Mouse (Mus musculus) kidney, adult 11 months (tissue): ENCODE results near the gene Gm44579.
A peak's percentile ranks its signal among the peaks of the same experiment; 100 is the strongest.

Source experiments
- DNase-seq: peaks from one replicate; pipeline ENCODE4 v3.0.0; 2022

Gm44579 gene

DNA sequence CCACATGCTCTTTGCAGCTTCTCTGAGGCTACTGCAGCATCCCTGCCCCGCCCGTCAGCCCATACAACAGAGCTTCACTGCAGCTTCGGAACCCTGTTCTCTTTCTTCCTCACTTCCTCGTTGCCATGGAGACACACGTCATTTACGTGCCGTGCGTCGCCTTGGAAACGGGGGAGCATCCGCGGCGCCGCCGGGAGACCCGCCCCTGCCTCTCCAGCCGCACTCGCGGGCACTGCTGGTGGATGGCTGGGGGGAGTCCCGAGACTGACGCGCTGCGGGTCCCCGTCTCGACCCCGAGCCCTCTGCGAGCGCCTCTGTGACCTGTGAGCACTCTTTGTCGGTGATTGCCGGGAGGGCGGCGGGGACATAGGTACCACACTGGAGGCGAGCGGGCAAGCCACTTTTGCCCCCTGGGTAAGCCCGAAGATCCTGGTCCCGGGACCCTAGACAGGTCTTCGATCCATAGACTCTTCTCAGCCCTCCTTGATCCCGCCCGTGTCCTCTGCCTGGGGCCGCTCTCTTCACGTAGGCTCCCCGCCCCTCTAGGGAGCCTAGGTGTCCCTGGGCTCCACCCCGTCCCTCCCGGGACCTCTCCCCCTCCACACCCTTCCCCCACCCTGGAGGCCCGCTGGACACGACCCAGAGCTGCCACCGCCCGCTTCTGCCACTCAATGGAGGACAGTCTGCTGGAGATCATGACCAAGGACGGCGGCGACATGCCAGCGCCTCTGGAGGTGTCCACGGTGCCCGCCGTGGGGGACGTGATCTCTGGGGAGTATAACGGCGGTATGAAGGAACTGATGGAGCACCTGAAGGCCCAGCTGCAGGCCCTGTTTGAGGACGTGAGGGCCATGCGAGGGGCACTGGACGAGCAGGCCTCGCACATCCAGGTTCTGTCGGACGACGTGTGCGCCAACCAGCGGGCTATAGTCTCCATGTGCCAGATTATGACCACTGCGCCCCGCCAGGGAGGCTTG lies 52.8 kb downstream of the Gm44579 start:
- peak; percentile 38 for DNase-seq

DNA sequence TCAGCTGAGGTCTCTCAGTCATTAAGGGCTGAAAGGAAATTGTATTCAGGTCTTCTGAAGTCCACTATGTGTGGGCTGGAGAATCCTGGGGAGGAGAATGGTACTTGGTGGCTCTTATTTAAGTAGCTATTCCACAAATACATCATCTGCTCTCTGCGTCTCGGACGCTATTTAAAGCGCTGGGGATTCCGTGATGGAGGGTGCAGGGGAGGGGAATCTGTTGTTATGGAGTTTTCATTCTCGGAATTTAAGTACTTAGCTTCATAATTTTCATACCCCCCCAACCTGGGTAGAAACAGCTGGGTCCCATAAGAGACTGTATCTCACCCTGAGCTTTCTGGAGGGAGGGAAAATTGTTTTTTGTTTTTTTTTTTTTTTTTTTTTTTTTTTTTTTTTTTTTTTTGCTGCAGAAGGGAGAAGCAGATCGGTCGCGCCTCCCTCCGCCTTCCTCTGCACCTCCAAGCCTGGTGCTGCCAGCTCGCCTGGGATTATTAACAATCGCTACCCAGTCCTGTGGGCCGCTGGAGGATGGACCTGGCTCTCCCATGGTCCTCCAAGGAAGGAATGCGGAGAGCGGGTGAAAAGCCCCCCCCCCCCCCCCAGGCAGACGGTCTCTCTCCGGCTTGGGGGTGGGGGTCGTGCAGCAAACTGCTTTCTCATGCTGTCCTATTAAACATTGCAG lies 53.7 kb downstream of the Gm44579 start, which contains the start of gene Ccdc184:
TSS of gene Ccdc184 (plus strand) at position 196 of the 682 bp plus-strand sequence.
- DNase-seq = no peak

DNA sequence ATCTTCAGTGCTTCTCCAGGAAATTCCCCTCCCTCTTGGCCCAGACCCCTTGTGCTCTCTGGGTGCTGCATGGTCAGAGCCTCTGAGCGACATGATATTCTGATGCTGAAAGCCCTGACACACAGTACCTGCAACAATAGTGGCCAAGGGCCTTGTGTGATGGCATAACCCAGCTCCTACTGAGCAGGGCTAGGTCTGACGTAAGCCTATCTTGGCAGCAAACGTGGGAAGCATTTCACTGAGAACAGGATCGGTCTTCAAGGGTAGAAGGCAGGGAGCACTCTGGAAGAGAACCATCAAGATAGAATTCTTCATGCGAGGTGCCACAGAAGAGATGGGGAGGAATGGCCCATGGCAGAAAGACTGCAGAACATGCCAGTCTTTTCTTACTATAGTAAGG lies 55.3 kb downstream of the Gm44579 start, which contains the start of gene Asb8:
TSS of gene Asb8 (minus strand) at position 101 of the 400 bp plus-strand sequence.
- DNase-seq = no peak

DNA sequence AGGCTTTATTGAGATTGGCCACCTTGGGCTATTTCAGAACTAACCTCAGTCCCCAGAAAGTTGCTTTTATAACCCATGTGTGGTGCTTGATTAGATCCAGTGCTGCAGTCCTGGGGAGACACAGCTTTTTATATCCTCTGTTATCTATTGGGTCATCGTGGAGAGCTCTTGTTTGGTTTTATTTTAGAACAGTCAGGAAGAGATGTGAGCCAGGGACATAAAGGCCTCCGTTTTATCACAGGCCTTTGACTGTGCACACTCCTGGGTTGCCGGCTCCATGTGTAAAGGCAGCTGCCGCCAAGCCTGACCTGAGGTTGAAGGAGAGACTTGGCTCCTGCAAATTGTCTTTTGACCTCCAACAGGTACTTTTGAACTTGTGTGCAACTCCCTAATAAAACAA lies 58.2 kb downstream of the Gm44579 start:
- no peak for DNase-seq

DNA sequence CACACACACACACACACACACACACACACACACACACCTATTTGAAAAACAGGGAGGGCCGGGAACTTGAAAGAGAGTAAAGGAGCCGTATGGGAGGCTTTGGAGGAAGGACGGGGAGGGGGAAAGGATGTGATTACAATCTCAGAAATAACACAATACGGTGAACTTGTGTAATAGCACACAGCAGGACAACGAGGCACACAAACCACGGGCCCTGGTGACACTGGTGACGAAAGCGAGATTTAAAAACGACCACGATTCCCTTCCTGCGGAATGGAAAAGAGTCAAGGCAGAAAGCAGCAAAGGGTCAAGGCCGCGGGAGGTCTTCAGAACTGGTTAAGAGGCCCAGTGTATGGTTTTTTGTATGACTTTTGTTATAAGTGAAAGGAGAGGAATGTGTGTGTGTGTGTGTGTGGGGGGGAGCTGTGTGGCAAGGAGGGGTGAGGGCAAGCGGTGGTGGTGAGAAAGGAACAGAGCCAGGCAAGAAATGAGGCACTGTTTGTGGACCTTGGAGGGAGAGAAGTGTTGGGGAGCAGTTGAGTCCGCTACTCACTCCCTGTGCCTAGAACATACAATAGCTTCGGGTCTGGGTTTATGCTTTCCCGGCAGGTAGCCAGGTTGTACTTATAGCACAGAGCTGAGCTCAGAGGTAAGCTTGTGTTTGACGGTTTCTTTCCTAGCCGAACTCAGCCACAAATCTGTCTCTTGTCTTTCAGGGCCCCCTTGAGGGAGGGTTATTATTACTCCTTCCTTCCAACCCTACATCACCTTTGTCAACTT lies 59.6 kb downstream of the Gm44579 start:
- DNase-seq = no peak

DNA sequence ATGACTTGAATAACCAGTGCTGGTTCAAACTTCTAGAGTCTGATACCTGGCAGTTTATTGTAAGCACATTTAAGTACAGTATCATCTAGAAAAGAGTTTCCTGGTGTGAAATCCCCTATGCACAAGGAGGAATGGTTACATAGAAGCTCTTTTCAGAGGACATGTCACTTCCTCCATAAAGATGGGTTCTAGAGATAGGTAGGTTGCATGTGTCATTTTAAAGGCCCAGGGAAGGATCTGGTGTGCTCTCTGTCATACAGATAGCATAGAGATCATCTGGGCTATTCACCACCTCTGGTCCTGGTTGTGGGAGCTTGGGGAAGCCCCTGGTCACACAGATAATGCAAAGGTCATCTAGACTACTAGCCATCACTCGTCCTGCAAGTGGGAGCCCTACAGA lies 63.5 kb downstream of the Gm44579 start:
- DNase-seq = no peak

DNA sequence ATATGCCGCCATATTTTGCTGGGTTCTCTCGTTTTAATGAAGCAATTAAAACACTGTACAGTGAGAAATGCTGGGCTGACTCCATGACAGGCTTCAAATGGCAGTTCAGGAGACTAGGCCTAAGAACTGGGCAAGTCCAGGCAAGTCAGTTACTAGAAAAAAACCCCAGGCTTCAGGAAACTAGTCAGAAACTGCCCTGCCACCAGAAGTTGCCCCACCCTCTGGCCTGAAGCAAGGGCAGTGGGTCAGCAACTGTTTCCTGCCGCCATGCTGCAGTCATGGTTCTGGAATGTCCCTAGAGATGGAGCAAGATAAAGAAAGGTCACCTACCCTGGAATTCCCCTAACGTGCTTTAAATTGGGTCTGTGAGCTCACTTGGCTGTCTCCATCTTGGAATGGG lies 64.8 kb downstream of the Gm44579 start:
- peak; percentile 15 for DNase-seq

DNA sequence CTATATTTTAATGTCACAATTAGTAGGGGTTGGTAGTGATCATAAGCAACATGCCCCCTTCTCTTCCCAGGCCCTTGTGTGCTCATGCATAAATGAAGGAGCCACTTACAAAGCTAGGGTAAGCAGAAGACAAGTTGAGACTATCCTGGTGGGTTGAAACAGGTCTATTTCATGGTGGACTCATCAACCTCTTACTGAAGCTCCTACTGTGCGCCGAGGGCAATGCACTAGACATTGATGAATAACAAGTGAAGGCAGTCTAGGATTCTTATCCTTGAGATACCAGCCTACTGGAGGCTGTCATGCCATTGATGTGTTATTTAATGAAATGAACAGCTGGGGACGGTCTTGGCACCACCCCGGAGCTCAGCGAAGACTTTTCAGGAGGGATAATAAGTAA lies 65.5 kb downstream of the Gm44579 start:
- DNase-seq = no peak

DNA sequence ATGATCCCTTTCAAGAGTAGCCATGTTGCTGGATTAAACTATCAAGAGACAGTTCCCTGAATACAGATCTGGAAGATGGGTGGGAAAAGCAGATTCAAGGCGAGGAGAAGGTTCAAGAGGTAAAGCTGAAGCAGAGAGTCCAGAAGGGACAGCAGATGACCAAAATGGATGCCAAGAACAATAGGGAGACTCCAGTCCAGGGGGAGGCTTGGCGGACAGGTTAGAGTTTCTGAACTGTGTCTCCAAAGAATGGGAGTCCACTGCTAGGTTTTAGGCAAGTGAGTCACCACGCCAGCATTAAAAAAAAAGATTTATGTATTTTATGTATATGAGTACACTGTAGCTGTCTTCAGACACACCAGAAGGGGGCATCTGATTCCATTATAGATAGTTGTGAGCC lies 66.1 kb downstream of the Gm44579 start:
- DNase-seq = no peak

DNA sequence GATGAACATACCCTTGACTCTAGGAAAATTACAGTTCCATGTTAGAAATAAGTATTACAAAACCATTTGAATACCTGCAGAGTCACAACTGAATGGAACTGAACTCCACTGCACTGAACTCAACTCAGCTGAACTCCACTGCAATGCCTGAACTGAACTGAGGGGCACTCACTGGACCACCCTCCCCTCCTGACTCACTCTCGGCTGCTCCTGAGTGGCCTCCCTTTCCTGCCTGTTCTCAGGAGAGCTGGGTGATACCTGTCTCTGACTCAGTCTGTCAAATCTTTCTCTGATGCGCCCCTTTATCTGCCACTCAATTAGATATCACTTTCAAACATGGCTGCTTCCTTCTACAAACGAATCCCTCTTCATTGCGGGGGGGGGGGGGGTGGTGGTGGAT lies 66.6 kb downstream of the Gm44579 start:
- no peak for DNase-seq

DNA sequence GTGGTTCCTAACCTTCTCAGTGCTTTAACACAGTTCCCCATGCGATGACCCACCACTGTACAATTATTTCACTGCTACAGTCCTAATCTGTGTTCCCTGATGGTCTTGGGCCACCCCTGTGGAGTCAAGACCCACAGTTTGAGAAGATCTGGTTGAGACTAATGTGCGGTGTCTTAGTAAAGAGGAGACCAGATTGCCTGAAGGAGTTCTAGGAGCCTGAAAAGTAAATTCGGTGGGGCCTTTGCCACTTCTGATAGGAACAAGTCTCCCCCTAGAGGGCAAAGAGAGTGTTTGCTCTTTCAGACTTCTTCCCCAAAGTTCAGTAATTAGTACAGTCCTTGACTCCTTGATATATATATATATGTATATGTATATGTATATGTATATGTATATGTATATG lies 67.2 kb downstream of the Gm44579 start:
- no peak for DNase-seq

DNA sequence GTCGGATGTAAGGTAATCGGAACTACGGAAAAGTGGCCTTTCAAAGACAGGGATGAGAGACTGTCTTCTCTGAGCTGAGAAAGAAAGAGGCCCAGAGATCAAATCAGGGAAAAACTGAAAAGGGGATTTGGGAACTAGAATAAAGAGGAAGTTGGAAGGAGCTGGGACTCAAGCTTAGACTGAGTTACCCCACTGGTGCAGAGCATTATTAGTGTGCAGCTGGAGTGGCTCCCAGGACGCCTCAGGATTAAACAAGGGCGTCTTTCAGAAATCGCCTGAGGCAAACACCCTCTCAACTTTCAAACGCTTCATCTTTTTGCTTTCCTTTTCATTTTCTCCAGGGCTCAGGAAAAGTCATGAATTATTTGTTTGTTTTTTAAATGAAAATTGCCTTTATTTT lies 67.9 kb downstream of the Gm44579 start:
- DNase-seq = no peak

DNA sequence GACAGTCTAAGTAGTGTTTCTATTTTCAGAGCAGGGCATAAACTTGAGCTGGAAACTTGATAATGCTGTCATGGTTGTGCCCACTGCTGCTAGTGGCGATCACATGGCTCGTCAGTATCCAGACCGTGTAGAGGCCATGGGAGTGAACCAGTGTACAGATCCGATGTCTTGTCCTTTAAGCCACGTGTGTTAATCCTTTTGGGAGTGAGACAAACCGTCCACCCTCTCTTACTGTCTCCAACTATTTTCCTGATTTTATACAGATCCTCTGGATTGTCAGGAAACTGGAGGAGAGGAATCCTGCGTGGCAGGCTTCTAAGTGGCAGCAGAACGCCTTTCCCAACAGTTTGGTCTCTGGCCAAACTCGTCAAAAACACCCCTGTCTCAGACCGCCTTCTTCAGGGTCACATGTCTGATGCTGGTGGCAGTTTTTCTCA lies 71.6 kb downstream of the Gm44579 start:
- DNase-seq = no peak

DNA sequence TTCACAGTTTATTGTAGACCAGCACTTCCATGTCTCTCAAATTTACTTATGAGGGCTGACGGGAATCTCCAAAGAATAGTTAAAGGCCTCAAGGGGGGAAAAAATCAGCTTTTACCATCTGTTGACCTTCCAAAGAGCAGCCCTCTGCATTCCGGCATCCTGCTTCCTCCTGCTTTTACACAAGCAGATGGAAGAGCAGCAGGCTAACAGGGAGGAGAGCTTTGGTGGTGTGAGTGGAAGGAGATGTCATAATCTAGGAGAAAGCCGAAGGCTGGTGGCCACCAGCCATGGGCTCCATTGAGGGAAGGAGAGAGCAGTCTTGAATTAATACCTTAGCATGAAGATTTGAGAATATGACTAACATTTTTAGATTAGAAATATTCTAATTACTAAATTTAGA lies 72.4 kb downstream of the Gm44579 start:
- DNase-seq = no peak

DNA sequence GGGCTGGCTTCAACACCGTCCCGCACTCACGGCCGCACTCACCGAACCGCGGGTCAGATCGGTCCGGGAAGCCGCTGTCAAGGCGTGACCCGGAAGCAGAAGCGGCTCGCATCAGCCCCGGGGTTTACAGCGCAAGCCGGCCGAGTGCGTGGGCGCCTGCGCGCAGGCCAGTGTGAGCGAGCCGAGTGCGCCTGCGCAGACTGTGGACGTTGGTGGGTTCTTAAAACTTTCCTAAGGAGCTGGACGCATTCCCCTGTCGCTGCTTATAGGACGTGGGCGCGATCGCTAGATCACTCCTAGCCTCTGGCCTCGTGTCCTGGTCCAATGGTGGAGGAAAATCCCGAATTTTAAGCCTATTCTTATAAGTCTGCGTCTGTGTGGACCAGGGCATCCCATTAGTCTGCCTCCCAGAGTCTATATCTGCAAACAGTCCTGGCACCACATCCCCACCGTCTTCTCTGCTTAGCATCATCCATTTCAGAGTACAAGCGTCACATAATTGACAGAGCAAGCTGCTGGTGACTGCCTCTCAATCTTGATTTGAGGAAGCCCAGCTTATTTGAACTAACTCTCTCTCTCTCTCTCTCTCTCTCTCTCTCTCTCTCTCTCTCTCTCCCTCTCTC lies 75.1 kb downstream of the Gm44579 start:
- peak; percentile 90 for DNase-seq

DNA sequence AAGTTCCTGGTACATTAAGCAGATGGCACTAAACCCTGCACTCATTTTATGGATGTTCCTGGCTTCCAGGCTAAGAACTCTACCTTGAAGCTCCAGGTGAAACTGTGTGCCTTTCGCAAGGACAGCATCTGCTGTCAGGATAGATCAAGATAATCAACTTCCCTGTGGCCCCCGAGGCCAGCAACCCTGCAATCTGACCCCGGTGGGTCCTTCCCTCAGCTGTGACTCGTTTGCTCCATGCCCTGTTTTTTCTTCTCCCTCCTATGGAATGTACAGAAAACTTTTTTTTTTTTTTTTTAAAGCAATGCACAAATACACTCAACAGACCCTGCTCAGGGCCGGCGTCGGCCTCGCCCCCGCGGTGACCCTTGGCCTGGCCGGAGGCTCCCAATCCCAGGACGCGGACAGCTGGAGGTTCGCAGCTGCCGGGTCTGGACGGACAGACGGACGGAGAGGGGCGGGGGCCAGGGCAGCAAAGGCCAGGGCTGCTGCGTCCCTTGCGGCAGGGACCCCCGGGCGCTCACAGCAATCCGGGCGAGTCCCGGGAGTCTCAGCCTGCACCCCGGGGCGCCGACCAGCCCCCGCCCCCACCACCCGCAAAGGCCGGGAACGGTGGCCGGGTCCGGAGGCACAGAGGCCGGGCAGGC lies 75.8 kb downstream of the Gm44579 start:
- no peak for DNase-seq

DNA sequence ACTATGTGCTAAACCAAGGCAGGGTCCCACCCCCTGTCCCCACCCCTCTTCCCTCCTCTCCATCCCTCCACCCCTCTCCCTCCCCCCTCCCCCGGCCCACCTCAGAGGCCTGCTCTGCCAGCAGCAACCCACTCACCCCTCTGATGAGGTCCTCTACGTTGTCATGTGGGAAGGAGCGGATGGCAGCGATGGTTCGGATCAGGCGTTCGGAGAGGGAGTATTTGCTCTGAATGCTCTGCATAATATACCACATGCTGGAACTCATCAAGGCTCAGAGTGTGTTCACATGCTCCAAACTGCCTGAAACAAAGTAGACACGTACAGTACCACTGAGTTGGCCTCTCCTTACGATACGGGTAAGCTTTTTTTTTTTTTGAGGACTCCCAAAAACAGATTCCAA lies 78.3 kb downstream of the Gm44579 start:
- DNase-seq = no peak

DNA sequence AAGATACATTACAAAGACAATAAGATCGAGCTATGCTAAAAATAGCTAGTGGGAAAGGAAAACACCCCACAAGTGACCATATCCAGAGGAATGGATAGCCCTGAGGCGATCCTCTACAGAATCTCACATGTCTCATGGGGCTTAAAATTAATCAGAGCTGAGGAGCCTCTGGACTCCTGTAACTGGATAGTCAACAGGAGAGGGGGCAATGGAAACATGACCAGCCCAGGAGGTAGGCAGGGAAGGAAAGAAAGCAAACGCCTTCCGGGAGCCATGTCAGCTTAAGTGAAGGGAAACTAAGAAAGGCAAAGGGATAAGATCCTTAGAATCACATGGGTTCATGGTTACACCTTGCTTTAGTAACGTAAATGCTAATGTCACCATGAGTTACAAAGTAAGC lies 80.0 kb downstream of the Gm44579 start:
- DNase-seq = no peak

DNA sequence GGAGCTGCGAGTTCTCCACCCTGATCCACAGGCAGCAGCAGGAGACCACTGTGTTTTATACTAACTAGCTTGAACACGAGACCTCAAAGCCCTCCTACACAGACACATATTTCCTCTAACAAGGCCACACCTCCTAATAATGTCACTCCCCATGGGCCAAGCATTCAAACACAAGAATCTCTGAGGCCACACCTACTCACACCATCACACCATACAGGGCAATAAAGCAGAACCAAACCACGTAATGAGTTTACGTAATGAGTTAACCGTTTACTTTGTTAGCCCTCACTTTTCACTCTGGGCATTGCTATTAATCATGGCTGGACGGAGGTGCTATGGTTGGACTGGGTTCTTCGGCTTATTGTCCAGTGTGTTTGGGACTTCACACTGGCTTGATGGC lies 81.0 kb downstream of the Gm44579 start:
- DNase-seq = no peak

DNA sequence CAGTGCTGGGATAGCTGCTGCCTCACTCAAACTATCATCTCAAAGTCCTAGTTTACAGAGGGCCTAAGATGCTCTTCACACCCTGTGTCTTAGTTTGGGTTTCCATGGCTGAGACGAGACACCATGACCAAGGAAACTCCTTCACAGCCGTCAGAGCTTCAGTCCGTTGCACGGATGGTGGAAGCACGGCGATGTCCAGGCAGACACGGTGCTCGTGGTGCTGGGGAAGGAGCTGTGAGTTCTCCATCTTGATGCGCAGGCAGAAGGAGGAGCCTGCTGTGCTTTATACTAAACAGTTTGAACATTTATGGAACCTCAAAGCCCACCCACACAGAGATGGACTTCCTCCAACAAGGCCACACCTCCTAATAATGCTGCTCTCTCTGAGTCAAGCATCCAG lies 83.9 kb downstream of the Gm44579 start:
- DNase-seq = no peak
